Mouse (Mus musculus) gastrocnemius, adult 2 months (tissue): Measurements from ENCODE around the gene Atp2a3. TPM values are rescaled to one million over a fixed set of nuclear protein-coding genes. Genes with fewer than 3 reads are reported as not detected.

ENCODE experiments used
- DNase-seq: peaks from one replicate; pipeline ENCODE4 v3.0.0; 2022
- H3K27ac ChIP-seq: fragments of 200-600 bp; 2 replicates; pipeline ENCODE4 v1.8.1; 2022; ENCODE audit warnings: mild to moderate bottlenecking
- H3K4me3 ChIP-seq: fragments of 200-600 bp; 2 replicates; pipeline ENCODE4 v1.8.1; 2022; ENCODE audit warnings: mild to moderate bottlenecking, moderate library complexity
- CTCF ChIP-seq: fragments of 200-600 bp; IDR thresholded peaks from 2 replicates; pipeline ENCODE4 v1.8.1; 2022; ENCODE audit warnings: antibody characterized with exemption, mild to moderate bottlenecking, moderate library complexity
- intact Hi-C: fragments of 180-260 bp; cut with DNase I; formaldehyde crosslinking; loops from one replicate; pipeline ENCODE4 v1.15.1; 2025
- microRNA-seq: library from miRNA; unstranded; fragments of <30 nt; microRNA quantifications from one replicate; pipeline ENCODE4 v1.2.0, GENCODE M21; 2021
- total RNA-seq, 2 experiments: library from RNA; stranded (reverse); gene quantifications; 2 replicates each; pipeline ENCODE4 v1.2.3; 2021

The Atp2a3 gene
- total RNA-seq, 2 experiments from 2014 or later: 5.1 to 6.2 TPM

GRCm38 (mm10) chr11:73036077-73036476 lies 75.1 kb downstream of the Atp2a3 start:
- DNase-seq: peak; percentile 50
- TF ChIP-seq CTCF: no peak
- intact Hi-C loops: no loop called here
- no peak overlapping the region for H3K4me3 ChIP-seq
- no peak overlapping the region for H3K27ac ChIP-seq

GRCm38 (mm10) chr11:73036889-73037288 lies 75.9 kb downstream of the Atp2a3 start:
- DNase-seq: peak; percentile 43
- H3K27ac ChIP-seq: 0 out of 2 replicates have a peak overlapping the region, but pooled peaks have one; percentile 16
- intact Hi-C loops: no loop called here
- H3K4me3 ChIP-seq: no peak overlapping the region
- TF ChIP-seq CTCF: no peak

GRCm38 (mm10) chr11:73037691-73038090 lies 76.7 kb downstream of the Atp2a3 start:
- no peak for TF ChIP-seq CTCF

GRCm38 (mm10) chr11:73039102-73039799 lies 78.3 kb downstream of the Atp2a3 start:
- peak; percentile 53 for DNase-seq
- intact Hi-C loops: loop anchor here (1.0 kb wide), 1 partner anchor 33 kb away; no protein-coding TSS in a partner anchor
- Histone ChIP-seq H3K27ac (no peak overlapping the region), H3K4me3 (no peak overlapping the region)
- TF ChIP-seq CTCF: peak; percentile 88

More at GRCm38 (mm10) chr11:73037691-73038090, 76.7 kb downstream of the Atp2a3 start:
- DNase-seq: no peak
- Histone ChIP-seq H3K27ac (no peak overlapping the region), H3K4me3 (no peak overlapping the region)
- intact Hi-C loops: no loop called here

Small RNAs within 50 kb of the gene (microRNA-seq; reads per million reads assigned to microRNA genes)
- gene Gm44467: not detected

Other genes starting within 250 kb of the Atp2a3 start
- gene Cyb5d2, start 165.0 kb upstream of the Atp2a3 start, total RNA-seq: 10 to 100 TPM; 18.5 to 22.3 TPM
- 10 to 100 TPM; 12.8 to 13.3 TPM for gene Zzef1, start 164.9 kb upstream of the Atp2a3 start, total RNA-seq
- gene P2rx1, start 37.9 kb downstream of the Atp2a3 start, total RNA-seq: under 1 TPM; 0.15 to 0.56 TPM
- gene Camkk1, start 57.8 kb downstream of the Atp2a3 start, total RNA-seq: under 1 TPM; 0.43 to 0.89 TPM
- 1 to 10 TPM; 3.2 to 3.9 TPM for gene Ncbp3, start 86.6 kb downstream of the Atp2a3 start, total RNA-seq
- under 1 TPM; 0.08 to 0.17 TPM for gene Itgae, start 129.4 kb downstream of the Atp2a3 start, total RNA-seq
- under 1 TPM in 1 of 2 experiments, not detected in 1; 0.08 TPM for gene Haspin, start 177.1 kb downstream of the Atp2a3 start, total RNA-seq
- 10 to 100 TPM in 1 of 2 experiments, 1 to 10 TPM in 1; 7.0 to 12.9 TPM for gene P2rx5, start 199.3 kb downstream of the Atp2a3 start, total RNA-seq
- 10 to 100 TPM; 82.6 to 93.4 TPM for gene Emc6, start 215.9 kb downstream of the Atp2a3 start, total RNA-seq
- gene Tax1bp3, start 215.9 kb downstream of the Atp2a3 start, total RNA-seq: 10 to 100 TPM in 1 of 2 experiments, 1 to 10 TPM in 1; 6.5 to 13.9 TPM
- gene Ctns, start 237.9 kb downstream of the Atp2a3 start, total RNA-seq: 1 to 10 TPM; 5.7 to 7.8 TPM
- gene Shpk, start 238.3 kb downstream of the Atp2a3 start, total RNA-seq: under 1 TPM; 0.50 to 0.66 TPM